Mouse (Mus musculus) forebrain, embryonic 15.5 days (tissue): Measurements from ENCODE around the gene Tanc1. TPM values are rescaled to one million over a fixed set of nuclear protein-coding genes. Genes with fewer than 3 reads are reported as not detected.
A peak's percentile ranks its signal among the peaks of the same experiment; 100 is the strongest.

ENCODE experiments used
- ATAC-seq: fragments of 200-750 bp; cut with Nextera tagmentation; replicated peaks from 2 replicates; pipeline ENCODE4 v1.8.0; 2017; ENCODE audit warnings: mild to moderate bottlenecking, moderate TSS enrichment, moderate library complexity
- H3K27ac ChIP-seq: fragments of 300-500 bp; sonication (generic); replicated peaks from 2 replicates; pipeline ENCODE4 v1.5.1; 2015; ENCODE audit warnings: mild to moderate bottlenecking, inconsistent platforms
- H3K27me3 ChIP-seq: fragments of 300-500 bp; sonication (generic); 2 replicates; pipeline ENCODE4 v1.6.1; 2015; ENCODE audit warnings: inconsistent platforms
- H3K36me3 ChIP-seq: fragments of 300-500 bp; sonication (generic); 2 replicates; pipeline ENCODE4 v1.6.1; 2015; ENCODE audit warnings: mild to moderate bottlenecking, inconsistent platforms
- H3K4me1 ChIP-seq: fragments of 300-500 bp; sonication (generic); 2 replicates; pipeline ENCODE4 v1.6.1; 2015; ENCODE audit warnings: inconsistent platforms
- H3K4me2 ChIP-seq: fragments of 300-500 bp; sonication (generic); replicated peaks from 2 replicates; pipeline ENCODE4 v1.6.1; 2015; ENCODE audit warnings: mild to moderate bottlenecking, inconsistent platforms
- H3K4me3 ChIP-seq: fragments of 300-500 bp; sonication (generic); 2 replicates; pipeline ENCODE4 v1.5.1; 2015; ENCODE audit warnings: mild to moderate bottlenecking, inconsistent platforms
- H3K9ac ChIP-seq: fragments of 300-500 bp; sonication (generic); replicated peaks from 2 replicates; pipeline ENCODE4 v1.6.1; 2015; ENCODE audit warnings: mild to moderate bottlenecking, inconsistent platforms
- H3K9me3 ChIP-seq: fragments of 300-500 bp; sonication (generic); 2 replicates; pipeline ENCODE4 v1.6.1; 2016; ENCODE audit warnings: inconsistent platforms
- WGBS: fragments of 180-500 bp; shearing (Covaris S2); methylation state at CpG from one replicate; pipeline ENCODE4 v1.1.7; 2015; ENCODE audit warnings: mixed read lengths; 5-methylcytosine and 5-hydroxymethylcytosine counted together
- polyA plus RNA-seq: library from polyadenylated mRNA; unstranded; fragments of >200 nt; fragmentation: Nextera tagmentation; extraction: Ambion mirVana; gene quantifications from 2 replicates; pipeline ENCODE4 v1.2.1, GENCODE M21; 2015

The Tanc1 gene
- polyA plus RNA-seq, 1 experiment from 2014 or later = 9.1 TPM

- no peak overlapping the region for H3K27ac ChIP-seq
- no peaks in the 10 kb centered on the region for H3K9me3 ChIP-seq
- no peak overlapping the region for H3K4me2 ChIP-seq
- H3K36me3 ChIP-seq = no peaks in the 10 kb centered on the region
- 74% methylated on average over 3 of the region's 3 CpGs for WGBS
- no peak overlapping the region for H3K9ac ChIP-seq
- 0 out of 2 replicates have a peak, but pooled peaks have one; percentile 24 for ATAC-seq
- H3K4me3 ChIP-seq = no peak overlapping the region
- H3K4me1 ChIP-seq = peaks cover 25% of the 10 kb centered on the region
- H3K27me3 ChIP-seq = no peaks in the 10 kb centered on the region
Observed at GRCm38 (mm10) chr2:59717746-59718294, 106.0 kb downstream of the Tanc1 start.

- Histone ChIP-seq H3K9ac (no peak overlapping the region), H3K27ac (no peak overlapping the region), H3K36me3 (no peaks in the 10 kb centered on the region), H3K27me3 (no peaks in the 10 kb centered on the region), H3K4me3 (no peak overlapping the region), H3K4me1 (peaks cover 25% of the 10 kb centered on the region), H3K9me3 (no peaks in the 10 kb centered on the region), H3K4me2 (no peak overlapping the region)
- ATAC-seq = 0 out of 2 replicates have a peak, but pooled peaks have one; percentile 17
- WGBS = 48% methylated on average over 24 of the region's 24 CpGs
Observed at GRCm38 (mm10) chr2:59718601-59719416, 107.0 kb downstream of the Tanc1 start.

- Histone ChIP-seq H3K36me3 (no peaks in the 10 kb centered on the region), H3K27ac (no peak overlapping the region), H3K9me3 (no peaks in the 10 kb centered on the region), H3K9ac (no peak overlapping the region), H3K27me3 (no peaks in the 10 kb centered on the region), H3K4me1 (peaks cover 25% of the 10 kb centered on the region), H3K4me3 (no peak overlapping the region), H3K4me2 (no peak overlapping the region)
- WGBS = 69% methylated on average over 4 of the region's 4 CpGs
- ATAC-seq = no peak
Observed at GRCm38 (mm10) chr2:59719831-59720230, 108.0 kb downstream of the Tanc1 start.

- peaks cover 28% of the 10 kb centered on the region for H3K4me1 ChIP-seq
- no peak for ATAC-seq
- H3K4me3 ChIP-seq = no peak overlapping the region
- H3K4me2 ChIP-seq = no peak overlapping the region
- no peaks in the 10 kb centered on the region for H3K9me3 ChIP-seq
- no peaks in the 10 kb centered on the region for H3K27me3 ChIP-seq
- WGBS = 11% methylated on average over 8 of the region's 8 CpGs
- H3K9ac ChIP-seq = no peak overlapping the region
- no peak overlapping the region for H3K27ac ChIP-seq
- H3K36me3 ChIP-seq = no peaks in the 10 kb centered on the region
Observed at GRCm38 (mm10) chr2:59721119-59721518, 109.3 kb downstream of the Tanc1 start.

GRCm38 (mm10) chr2:59721758-59722157, 109.9 kb downstream of the Tanc1 start:
- H3K4me1 ChIP-seq = peaks cover 28% of the 10 kb centered on the region
- WGBS = 57% methylated on average over 5 of the region's 5 CpGs
- H3K4me2 ChIP-seq = no peak overlapping the region
- H3K36me3 ChIP-seq = no peaks in the 10 kb centered on the region
- no peak overlapping the region for H3K27ac ChIP-seq
- H3K9ac ChIP-seq = no peak overlapping the region
- ATAC-seq = no peak
- no peaks in the 10 kb centered on the region for H3K9me3 ChIP-seq
- no peak overlapping the region for H3K4me3 ChIP-seq
- no peaks in the 10 kb centered on the region for H3K27me3 ChIP-seq

- Histone ChIP-seq H3K9ac (no peak overlapping the region), H3K36me3 (no peaks in the 10 kb centered on the region), H3K4me1 (peaks cover 20% of the 10 kb centered on the region), H3K4me2 (no peak overlapping the region), H3K4me3 (no peak overlapping the region), H3K27ac (no peak overlapping the region), H3K27me3 (no peaks in the 10 kb centered on the region), H3K9me3 (no peaks in the 10 kb centered on the region)
- WGBS = 92% methylated on average over 5 of the region's 5 CpGs
- no peak for ATAC-seq
Observed at GRCm38 (mm10) chr2:59723311-59723710, 111.5 kb downstream of the Tanc1 start.

GRCm38 (mm10) chr2:59725518-59726185, 113.8 kb downstream of the Tanc1 start:
- WGBS = 57% methylated on average over 14 of the region's 14 CpGs
- ATAC-seq = no peak
- no peaks in the 10 kb centered on the region for H3K36me3 ChIP-seq
- no peak overlapping the region for H3K4me3 ChIP-seq
- no peaks in the 10 kb centered on the region for H3K27me3 ChIP-seq
- no peak overlapping the region for H3K4me2 ChIP-seq
- H3K4me1 ChIP-seq = peaks cover 13% of the 10 kb centered on the region
- no peak overlapping the region for H3K9ac ChIP-seq
- no peaks in the 10 kb centered on the region for H3K9me3 ChIP-seq
- no peak overlapping the region for H3K27ac ChIP-seq

- ATAC-seq = no peak
- H3K36me3 ChIP-seq = no peaks in the 10 kb centered on the region
- H3K4me2 ChIP-seq = no peak overlapping the region
- no peak overlapping the region for H3K27ac ChIP-seq
- no peaks in the 10 kb centered on the region for H3K9me3 ChIP-seq
- no peak overlapping the region for H3K4me3 ChIP-seq
- peaks cover 9% of the 10 kb centered on the region for H3K4me1 ChIP-seq
- WGBS = 94% methylated on average over 3 of the region's 3 CpGs
- no peak overlapping the region for H3K9ac ChIP-seq
- no peaks in the 10 kb centered on the region for H3K27me3 ChIP-seq
Observed at GRCm38 (mm10) chr2:59731831-59732230, 120.0 kb downstream of the Tanc1 start.

- H3K36me3 ChIP-seq = no peaks in the 10 kb centered on the region
- H3K4me3 ChIP-seq = no peak overlapping the region
- no peak overlapping the region for H3K27ac ChIP-seq
- H3K27me3 ChIP-seq = no peaks in the 10 kb centered on the region
- H3K9ac ChIP-seq = no peak overlapping the region
- no peak overlapping the region for H3K4me2 ChIP-seq
- H3K9me3 ChIP-seq = no peaks in the 10 kb centered on the region
- no peak for ATAC-seq
- WGBS = 84% methylated on average over 5 of the region's 5 CpGs
- peaks cover 16% of the 10 kb centered on the region for H3K4me1 ChIP-seq
Observed at GRCm38 (mm10) chr2:59733410-59733809, 121.6 kb downstream of the Tanc1 start.

- Histone ChIP-seq H3K36me3 (no peaks in the 10 kb centered on the region), H3K27me3 (no peaks in the 10 kb centered on the region), H3K9me3 (no peaks in the 10 kb centered on the region), H3K4me2 (peak overlapping the region; percentile 16; the same call in 1 of the 2 replicates), H3K27ac (peak overlapping the region; percentile 68), H3K9ac (no peak overlapping the region; the same call in 1 of the 2 replicates), H3K4me1 (peaks cover 19% of the 10 kb centered on the region), H3K4me3 (no peak overlapping the region)
- peak; percentile 88 for ATAC-seq
- WGBS = 30% methylated on average over 10 of the region's 10 CpGs
Observed at GRCm38 (mm10) chr2:59736401-59736898, 124.6 kb downstream of the Tanc1 start.

- Histone ChIP-seq H3K9me3 (no peaks in the 10 kb centered on the region), H3K4me2 (no peak overlapping the region), H3K9ac (no peak overlapping the region), H3K4me3 (no peak overlapping the region), H3K27me3 (no peaks in the 10 kb centered on the region), H3K36me3 (no peaks in the 10 kb centered on the region), H3K27ac (no peak overlapping the region), H3K4me1 (peaks cover 19% of the 10 kb centered on the region)
- 0 out of 2 replicates have a peak, but pooled peaks have one; percentile 26 for ATAC-seq
- 78% methylated on average over 6 of the region's 6 CpGs for WGBS
Observed at GRCm38 (mm10) chr2:59737368-59737767, 125.5 kb downstream of the Tanc1 start.

GRCm38 (mm10) chr2:59738356-59738755, 126.5 kb downstream of the Tanc1 start:
- no peaks in the 10 kb centered on the region for H3K36me3 ChIP-seq
- H3K4me1 ChIP-seq = peaks cover 19% of the 10 kb centered on the region
- H3K4me3 ChIP-seq = no peak overlapping the region
- no peak overlapping the region for H3K9ac ChIP-seq
- 74% methylated on average over 5 of the region's 5 CpGs for WGBS
- H3K27ac ChIP-seq = no peak overlapping the region
- H3K9me3 ChIP-seq = no peaks in the 10 kb centered on the region
- H3K4me2 ChIP-seq = no peak overlapping the region
- no peak for ATAC-seq
- no peaks in the 10 kb centered on the region for H3K27me3 ChIP-seq
